Mouse (Mus musculus): ENCODE results near the gene Zfp706. TPM values are rescaled to one million over a fixed set of nuclear protein-coding genes. Genes with fewer than 3 reads are reported as not detected.
"Not testable (repeated sequence)": the region's sequence is repeated elsewhere in the genome, so short reads cannot be mapped to it uniquely, and the experiment has no call there.

Gene Zfp706
- total RNA-seq, 2 experiments from 2014 or later = 249 to 250 TPM

GRCm38 (mm10) chr15:37011316-37011715, 3.7 kb upstream of the Zfp706 start:
- intact Hi-C loops (cut with DNase I) = no loop called here

GRCm38 (mm10) chr15:37008546-37008945, 973 bp upstream of the Zfp706 start:
- DNase-seq = no peak
- intact Hi-C loops (cut with DNase I) = no loop called here

More at GRCm38 (mm10) chr15:37011316-37011715, 3.7 kb upstream of the Zfp706 start:
- DNase-seq = no peak

- no peak for DNase-seq
- intact Hi-C loops (cut with DNase I) = loop anchor here (2.0 kb wide), 1 partner anchor 213 kb away; no protein-coding TSS in a partner anchor
Measured at GRCm38 (mm10) chr15:37007959-37008419, 416 bp upstream of the Zfp706 start.

GRCm38 (mm10) chr15:37006475-37007164, 953 bp downstream of the Zfp706 start:
- intact Hi-C loops (cut with DNase I) = loop anchor here (2.0 kb wide), 1 partner anchor 212 kb away; no protein-coding TSS in a partner anchor
- DNase-seq = peak; percentile 40

GRCm38 (mm10) chr15:37005793-37006474, 1.6 kb downstream of the Zfp706 start:
- no peak for DNase-seq
- intact Hi-C loops (cut with DNase I) = loop anchor here (2.0 kb wide), 1 partner anchor 211 kb away; no protein-coding TSS in a partner anchor

GRCm38 (mm10) chr15:37004858-37005257, 2.7 kb downstream of the Zfp706 start:
- intact Hi-C loops (cut with DNase I) = no loop called here

GRCm38 (mm10) chr15:37002276-37002675, 5.3 kb downstream of the Zfp706 start:
- intact Hi-C loops (cut with DNase I) = no loop called here
- no peak for DNase-seq

More at GRCm38 (mm10) chr15:37004858-37005257, 2.7 kb downstream of the Zfp706 start:
- DNase-seq = no peak

- DNase-seq = not testable (repeated sequence)
- intact Hi-C loops (cut with DNase I) = loop anchor here (5.0 kb wide), 1 partner anchor 212 kb away; no protein-coding TSS in a partner anchor
Measured at GRCm38 (mm10) chr15:36999602-37000001, 8.0 kb downstream of the Zfp706 start.

- intact Hi-C loops (cut with DNase I) = loop anchor here (5.0 kb wide), 1 partner anchor 208 kb away; no protein-coding TSS in a partner anchor
- no peak for DNase-seq
Measured at GRCm38 (mm10) chr15:36995166-36995565, 12.4 kb downstream of the Zfp706 start.

- no peak for DNase-seq
- intact Hi-C loops (cut with DNase I) = loop anchor here (5.0 kb wide), 1 partner anchor 207 kb away; no protein-coding TSS in a partner anchor
Measured at GRCm38 (mm10) chr15:36994665-36995064, 12.9 kb downstream of the Zfp706 start.

GRCm38 (mm10) chr15:36993435-36994178, 14.0 kb downstream of the Zfp706 start:
- DNase-seq = no peak
- intact Hi-C loops (cut with DNase I) = no loop called here

GRCm38 (mm10) chr15:36991353-36991752, 16.2 kb downstream of the Zfp706 start:
- no peak for DNase-seq
- intact Hi-C loops (cut with DNase I) = no loop called here

- intact Hi-C loops (cut with DNase I) = no loop called here
- DNase-seq = no peak
Measured at GRCm38 (mm10) chr15:36989922-36990321, 17.7 kb downstream of the Zfp706 start.

GRCm38 (mm10) chr15:36988718-36989115, 18.9 kb downstream of the Zfp706 start:
- intact Hi-C loops (cut with DNase I) = no loop called here
- no peak for DNase-seq

- intact Hi-C loops (cut with DNase I) = no loop called here
- DNase-seq = no peak
Measured at GRCm38 (mm10) chr15:36987976-36988717, 19.4 kb downstream of the Zfp706 start.

GRCm38 (mm10) chr15:36987211-36987877, 20.2 kb downstream of the Zfp706 start:
- DNase-seq = no peak
- intact Hi-C loops (cut with DNase I) = no loop called here

GRCm38 (mm10) chr15:36985567-36985925, 22.0 kb downstream of the Zfp706 start:
- intact Hi-C loops (cut with DNase I) = no loop called here
- DNase-seq = no peak

GRCm38 (mm10) chr15:36984921-36985566, 22.5 kb downstream of the Zfp706 start:
- intact Hi-C loops (cut with DNase I) = loop anchor here (5.0 kb wide), 1 partner anchor 193 kb away; no protein-coding TSS in a partner anchor

GRCm38 (mm10) chr15:36983455-36983854, 24.1 kb downstream of the Zfp706 start:
- DNase-seq = no peak
- intact Hi-C loops (cut with DNase I) = loop anchor here (5.0 kb wide), 1 partner anchor 191 kb away; no protein-coding TSS in a partner anchor

More at GRCm38 (mm10) chr15:36984921-36985566, 22.5 kb downstream of the Zfp706 start:
- DNase-seq = no peak

All from left cerebral cortex, postnatal 4 days (tissue).